Mouse (Mus musculus): ENCODE data around the gene Foxred2. TPM values are rescaled to one million over a fixed set of nuclear protein-coding genes. Genes with fewer than 3 reads are reported as not detected.

The Foxred2 gene
- 3.3 TPM for polyA plus RNA-seq (2017; shearing (Covaris generic))

GRCm38 (mm10) chr15:77956404-77956901 lies at the start of gene Foxred2:
Gene Foxred2 (minus strand): TSS chr15:77956722.

GRCm38 (mm10) chr15:77970470-77971292 lies 14.2 kb upstream of the Foxred2 start, which contains the start of gene Eif3d:
Gene Eif3d (minus strand): TSS chr15:77970813.

GRCm38 (mm10) chr15:77928673-77929331 lies 27.7 kb downstream of the Foxred2 start, which contains the start of gene Txn2:
Gene Txn2 (minus strand): TSS chr15:77929006.

Other genes with a start within 250 kb of the Foxred2 start
- gene Apol9b, start 227.7 kb downstream of the Foxred2 start, polyA plus RNA-seq (2017; shearing (Covaris generic)), result 0.91 TPM
- not detected for gene Apol8, start 199.7 kb downstream of the Foxred2 start, polyA plus RNA-seq (2017; shearing (Covaris generic))
- gene Myh9, start 114.5 kb downstream of the Foxred2 start, polyA plus RNA-seq (2017; shearing (Covaris generic)), result 301 TPM
- gene Txn2, start 27.7 kb downstream of the Foxred2 start, polyA plus RNA-seq (2017; shearing (Covaris generic)), result 156 TPM
- 177 TPM for gene Eif3d, start 14.1 kb upstream of the Foxred2 start, polyA plus RNA-seq (2017; shearing (Covaris generic))
- not detected for gene Cacng2, start 163.3 kb upstream of the Foxred2 start, polyA plus RNA-seq (2017; shearing (Covaris generic))
- gene Ift27, start 217.4 kb upstream of the Foxred2 start, polyA plus RNA-seq (2017; shearing (Covaris generic)), result 28.3 TPM
- not detected for gene Pvalb, start 249.7 kb upstream of the Foxred2 start, polyA plus RNA-seq (2017; shearing (Covaris generic))